Mouse (Mus musculus): ENCODE data around the gene Tns3. TPM values are rescaled to one million over a fixed set of nuclear protein-coding genes. Genes with fewer than 3 reads are reported as not detected.

The Tns3 gene
- 10 to 100 TPM in 1 of 2 experiments, 1 to 10 TPM in 1; 5.2 to 61.2 TPM for polyA plus RNA-seq (2012; fragmentation: generic; extraction: Trizol)

GRCm38 (mm10) chr11:8664393-8664743, at the start of gene Tns3:
TSS of gene Tns3 (minus strand) at chr11:8664535.

